Mouse (Mus musculus): ENCODE results near the gene Arl15. TPM values are rescaled to one million over a fixed set of nuclear protein-coding genes. Genes with fewer than 3 reads are reported as not detected.

Arl15 gene
- polyA plus RNA-seq, 1 experiment from 2014 or later, result 19.0 TPM

- Histone ChIP-seq H3K4me3 (ENCODE audit: low read depth, low read length) (peak overlapping the region; percentile 62), H3K27me3 (ENCODE audit: control insufficient read depth, insufficient read depth, low read length) (no peaks in the 10 kb centered on the region), H3K27ac (ENCODE audit: low read depth, low read length) (peak overlapping the region; percentile 91), H3K4me2 (replicated peaks; ENCODE audit: low read depth, low read length) (peak overlapping the region; percentile 68), H3K9me3 (ENCODE audit: control insufficient read depth, low read length) (no peaks in the 10 kb centered on the region), H3K36me3 (ENCODE audit: control insufficient read depth, insufficient read depth, low read length) (no peaks in the 10 kb centered on the region), H3K4me1 (replicated peaks; ENCODE audit: control insufficient read depth, insufficient read depth, low read length) (no peaks in the 10 kb centered on the region), H3K9ac (ENCODE audit: low read depth, low read length) (peak overlapping the region; percentile 70)
- DNase-seq (ENCODE audit: low spot score) (peak; percentile 65), ATAC-seq (ENCODE audit: low FRiP score) (peak; percentile 51)
- 2% methylated on average over 52 of the region's 52 CpGs for WGBS
These were observed 675 bp downstream of the Arl15 start for GRCm38 (mm10) chr13:113794705-113795655.

DNA sequence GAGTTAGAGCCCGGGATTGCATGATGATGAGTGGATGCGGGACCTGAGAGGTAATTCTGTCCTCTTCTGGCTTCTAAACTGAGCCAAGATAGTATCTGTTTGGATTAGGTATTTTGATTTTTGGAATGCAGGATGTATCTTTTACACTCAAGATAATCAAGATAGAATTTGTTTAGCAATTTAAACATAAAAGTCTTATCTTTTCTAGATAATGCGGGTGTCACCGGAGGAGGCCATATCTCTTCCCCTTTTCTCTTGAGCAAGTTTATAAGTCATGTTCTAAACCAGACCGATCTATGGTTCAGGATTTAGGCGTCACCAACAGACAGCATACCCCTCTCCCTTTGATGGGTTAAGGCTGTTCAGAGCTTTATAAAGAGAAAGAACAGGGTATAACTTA lies 3.1 kb downstream of the Arl15 start:
- DNase-seq (ENCODE audit: low spot score), result no peak
- Histone ChIP-seq H3K4me1 (replicated peaks; ENCODE audit: control insufficient read depth, insufficient read depth, low read length) (no peaks in the 10 kb centered on the region), H3K27ac (ENCODE audit: low read depth, low read length) (no peak overlapping the region), H3K36me3 (ENCODE audit: control insufficient read depth, insufficient read depth, low read length) (no peaks in the 10 kb centered on the region), H3K4me2 (replicated peaks; ENCODE audit: low read depth, low read length) (no peak overlapping the region), H3K9ac (ENCODE audit: low read depth, low read length) (no peak overlapping the region), H3K4me3 (ENCODE audit: low read depth, low read length) (no peak overlapping the region), H3K27me3 (ENCODE audit: control insufficient read depth, insufficient read depth, low read length) (no peaks in the 10 kb centered on the region), H3K9me3 (ENCODE audit: control insufficient read depth, low read length) (no peaks in the 10 kb centered on the region)
- no peak for ATAC-seq (ENCODE audit: low FRiP score)
- 97% methylated on average over 6 of the region's 6 CpGs for WGBS

- Histone ChIP-seq H3K9ac (ENCODE audit: low read depth, low read length) (no peak overlapping the region), H3K9me3 (ENCODE audit: control insufficient read depth, low read length) (no peaks in the 10 kb centered on the region), H3K4me3 (ENCODE audit: low read depth, low read length) (no peak overlapping the region), H3K36me3 (ENCODE audit: control insufficient read depth, insufficient read depth, low read length) (no peaks in the 10 kb centered on the region), H3K27me3 (ENCODE audit: control insufficient read depth, insufficient read depth, low read length) (no peaks in the 10 kb centered on the region), H3K27ac (ENCODE audit: low read depth, low read length) (no peak overlapping the region), H3K4me2 (replicated peaks; ENCODE audit: low read depth, low read length) (no peak overlapping the region), H3K4me1 (replicated peaks; ENCODE audit: control insufficient read depth, insufficient read depth, low read length) (no peaks in the 10 kb centered on the region)
- DNase-seq (ENCODE audit: low spot score), result no peak
- WGBS, result 88% methylated on average over 4 of the region's 4 CpGs
- no peak for ATAC-seq (ENCODE audit: low FRiP score)
These were observed 5.1 kb downstream of the Arl15 start for GRCm38 (mm10) chr13:113799361-113799760.

GRCm38 (mm10) chr13:113800246-113800645 lies 5.9 kb downstream of the Arl15 start:
- ATAC-seq (ENCODE audit: low FRiP score), result no peak
- WGBS, result 96% methylated on average over 4 of the region's 4 CpGs

GRCm38 (mm10) chr13:113802571-113802970 lies 8.3 kb downstream of the Arl15 start:
- no peaks in the 10 kb centered on the region for H3K27me3 ChIP-seq (ENCODE audit: control insufficient read depth, insufficient read depth, low read length)
- ATAC-seq (ENCODE audit: low FRiP score) (no peak), DNase-seq (ENCODE audit: low spot score) (no peak)
- H3K36me3 ChIP-seq (ENCODE audit: control insufficient read depth, insufficient read depth, low read length), result no peaks in the 10 kb centered on the region
- H3K4me3 ChIP-seq (ENCODE audit: low read depth, low read length), result no peak overlapping the region
- no peaks in the 10 kb centered on the region for H3K4me1 ChIP-seq (replicated peaks; ENCODE audit: control insufficient read depth, insufficient read depth, low read length)
- no peak overlapping the region for H3K9ac ChIP-seq (ENCODE audit: low read depth, low read length)
- H3K9me3 ChIP-seq (ENCODE audit: control insufficient read depth, low read length), result no peaks in the 10 kb centered on the region
- H3K4me2 ChIP-seq (replicated peaks; ENCODE audit: low read depth, low read length), result no peak overlapping the region
- H3K27ac ChIP-seq (ENCODE audit: low read depth, low read length), result no peak overlapping the region
- 93% methylated on average over 9 of the region's 9 CpGs for WGBS

More at GRCm38 (mm10) chr13:113800246-113800645, 5.9 kb downstream of the Arl15 start:
- Histone ChIP-seq H3K4me1 (replicated peaks; ENCODE audit: control insufficient read depth, insufficient read depth, low read length) (no peaks in the 10 kb centered on the region), H3K4me3 (ENCODE audit: low read depth, low read length) (no peak overlapping the region), H3K9ac (ENCODE audit: low read depth, low read length) (no peak overlapping the region), H3K27me3 (ENCODE audit: control insufficient read depth, insufficient read depth, low read length) (no peaks in the 10 kb centered on the region), H3K27ac (ENCODE audit: low read depth, low read length) (no peak overlapping the region), H3K9me3 (ENCODE audit: control insufficient read depth, low read length) (no peaks in the 10 kb centered on the region), H3K36me3 (ENCODE audit: control insufficient read depth, insufficient read depth, low read length) (no peaks in the 10 kb centered on the region), H3K4me2 (replicated peaks; ENCODE audit: low read depth, low read length) (no peak overlapping the region)
- DNase-seq (ENCODE audit: low spot score), result no peak

DNA sequence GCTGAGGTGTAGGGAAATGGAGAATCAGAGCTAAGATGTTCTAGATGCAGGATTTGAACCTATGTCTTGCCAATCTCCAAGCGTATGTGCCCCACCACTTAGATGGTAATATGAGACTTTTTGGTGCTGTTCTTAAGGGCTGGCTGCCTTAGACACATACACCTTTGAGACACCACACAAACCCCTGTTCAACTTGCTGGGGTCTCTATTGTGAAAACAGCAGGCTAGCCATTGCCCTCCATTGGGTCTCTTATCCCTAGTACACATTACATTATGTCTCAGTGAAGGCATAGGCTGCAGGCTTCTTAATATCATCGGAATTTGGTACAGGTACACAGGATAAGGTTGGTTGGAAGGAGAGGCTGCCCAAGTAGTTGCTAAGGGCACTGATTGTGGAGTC lies 16.8 kb downstream of the Arl15 start:
- 0 out of 2 replicates have a peak, but pooled peaks cover 2% of the 10 kb centered on the region for H3K4me1 ChIP-seq (replicated peaks; ENCODE audit: control insufficient read depth, insufficient read depth, low read length)
- no peaks in the 10 kb centered on the region for H3K36me3 ChIP-seq (ENCODE audit: control insufficient read depth, insufficient read depth, low read length)
- no peak overlapping the region for H3K9ac ChIP-seq (ENCODE audit: low read depth, low read length)
- no peaks in the 10 kb centered on the region for H3K9me3 ChIP-seq (ENCODE audit: control insufficient read depth, low read length)
- H3K27me3 ChIP-seq (ENCODE audit: control insufficient read depth, insufficient read depth, low read length), result no peaks in the 10 kb centered on the region
- ATAC-seq (ENCODE audit: low FRiP score) (no peak), DNase-seq (ENCODE audit: low spot score) (no peak)
- H3K27ac ChIP-seq (ENCODE audit: low read depth, low read length), result no peak overlapping the region
- no peak overlapping the region for H3K4me2 ChIP-seq (replicated peaks; ENCODE audit: low read depth, low read length)
- no peak overlapping the region for H3K4me3 ChIP-seq (ENCODE audit: low read depth, low read length)
- WGBS, result 97% methylated on average over 2 of the region's 2 CpGs

DNA sequence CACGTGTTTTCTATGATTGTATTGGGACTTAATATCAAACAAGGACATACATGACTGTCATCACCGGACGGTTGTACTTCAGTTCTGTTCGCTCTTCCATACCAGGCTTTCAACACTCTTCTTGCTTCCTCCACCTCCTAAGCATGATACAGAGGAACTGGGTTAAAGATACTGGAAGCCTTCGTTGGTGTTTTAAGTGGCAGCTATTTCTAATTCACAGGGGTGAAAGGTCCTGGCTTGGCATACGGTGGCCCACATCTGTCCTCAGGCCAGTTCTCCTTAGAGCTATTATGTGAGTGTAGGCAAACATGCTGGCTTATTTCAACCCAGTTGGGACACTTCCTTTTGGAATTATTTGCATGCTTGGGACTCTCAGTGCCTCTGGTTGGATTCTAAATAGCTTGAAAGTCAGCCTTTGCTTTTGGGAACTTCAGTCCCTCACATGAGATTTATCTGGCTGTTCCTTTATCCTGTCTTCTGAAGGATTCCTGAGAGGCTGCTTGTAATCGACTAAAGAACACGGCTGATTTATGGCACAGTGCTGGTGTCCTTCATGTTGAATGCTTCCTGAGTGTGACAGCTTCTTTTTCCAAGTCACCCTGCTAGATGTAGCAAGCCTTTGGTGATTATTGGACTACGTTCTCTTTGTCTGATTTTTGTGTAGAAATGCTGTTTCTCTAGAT lies 17.7 kb downstream of the Arl15 start:
- Histone ChIP-seq H3K4me2 (replicated peaks; ENCODE audit: low read depth, low read length) (no peak overlapping the region), H3K27ac (ENCODE audit: low read depth, low read length) (no peak overlapping the region), H3K36me3 (ENCODE audit: control insufficient read depth, insufficient read depth, low read length) (no peaks in the 10 kb centered on the region), H3K9me3 (ENCODE audit: control insufficient read depth, low read length) (no peaks in the 10 kb centered on the region), H3K27me3 (ENCODE audit: control insufficient read depth, insufficient read depth, low read length) (no peaks in the 10 kb centered on the region), H3K9ac (ENCODE audit: low read depth, low read length) (no peak overlapping the region), H3K4me1 (replicated peaks; ENCODE audit: control insufficient read depth, insufficient read depth, low read length) (0 out of 2 replicates have a peak, but pooled peaks cover 2% of the 10 kb centered on the region), H3K4me3 (ENCODE audit: low read depth, low read length) (no peak overlapping the region)
- no peak for DNase-seq (ENCODE audit: low spot score)
- 70% methylated on average over 9 of the region's 9 CpGs for WGBS
- ATAC-seq (ENCODE audit: low FRiP score), result no peak

GRCm38 (mm10) chr13:113812593-113812975 lies 18.3 kb downstream of the Arl15 start:
- DNase-seq (ENCODE audit: low spot score) (no peak), ATAC-seq (ENCODE audit: low FRiP score) (no peak)
- Histone ChIP-seq H3K9me3 (ENCODE audit: control insufficient read depth, low read length) (no peaks in the 10 kb centered on the region), H3K4me2 (replicated peaks; ENCODE audit: low read depth, low read length) (no peak overlapping the region), H3K36me3 (ENCODE audit: control insufficient read depth, insufficient read depth, low read length) (no peaks in the 10 kb centered on the region), H3K4me3 (ENCODE audit: low read depth, low read length) (no peak overlapping the region), H3K27ac (ENCODE audit: low read depth, low read length) (no peak overlapping the region), H3K4me1 (replicated peaks; ENCODE audit: control insufficient read depth, insufficient read depth, low read length) (0 out of 2 replicates have a peak, but pooled peaks cover 2% of the 10 kb centered on the region), H3K27me3 (ENCODE audit: control insufficient read depth, insufficient read depth, low read length) (no peaks in the 10 kb centered on the region), H3K9ac (ENCODE audit: low read depth, low read length) (no peak overlapping the region)
- 83% methylated on average over 6 of the region's 6 CpGs for WGBS

Data from hindbrain, embryonic 11.5 days (tissue).